Mouse (Mus musculus): ENCODE data around the gene Rps8. TPM values are rescaled to one million over a fixed set of nuclear protein-coding genes. Genes with fewer than 3 reads are reported as not detected.

Rps8 gene
- polyA plus RNA-seq, 1 experiment from 2014 or later, result 578 TPM

- H3K9ac ChIP-seq, result no peak overlapping the region
- peaks cover 16% of the 10 kb centered on the region for H3K36me3 ChIP-seq
- H3K4me2 ChIP-seq (replicated peaks), result no peak overlapping the region
- H3K9me3 ChIP-seq, result no peaks in the 10 kb centered on the region
- no peaks in the 10 kb centered on the region for H3K27me3 ChIP-seq (replicated peaks)
- no peak for ATAC-seq (ENCODE audit: low FRiP score, low read depth)
- WGBS, result 94% methylated on average over 13 of the region's 13 CpGs
- H3K4me3 ChIP-seq, result no peak overlapping the region
- H3K4me1 ChIP-seq, result no peaks in the 10 kb centered on the region
- H3K27ac ChIP-seq, result no peak overlapping the region
These were observed 10.8 kb downstream of the Rps8 start for GRCm38 (mm10) chr4:117145248-117145647.

- Histone ChIP-seq H3K9me3 (no peaks in the 10 kb centered on the region), H3K27me3 (replicated peaks) (no peaks in the 10 kb centered on the region), H3K27ac (no peak overlapping the region), H3K9ac (no peak overlapping the region), H3K4me1 (no peaks in the 10 kb centered on the region), H3K4me3 (no peak overlapping the region), H3K4me2 (replicated peaks) (no peak overlapping the region), H3K36me3 (no peaks in the 10 kb centered on the region)
- 62% methylated on average over 7 of the region's 7 CpGs for WGBS
- no peak for ATAC-seq (ENCODE audit: low FRiP score, low read depth)
These were observed 13.0 kb downstream of the Rps8 start for GRCm38 (mm10) chr4:117143023-117143422.

- ATAC-seq (ENCODE audit: low FRiP score, low read depth), result no peak
- H3K4me1 ChIP-seq, result no peaks in the 10 kb centered on the region
- H3K4me2 ChIP-seq (replicated peaks), result no peak overlapping the region
- H3K4me3 ChIP-seq, result no peak overlapping the region
- no peaks in the 10 kb centered on the region for H3K36me3 ChIP-seq
- H3K9ac ChIP-seq, result no peak overlapping the region
- no peaks in the 10 kb centered on the region for H3K9me3 ChIP-seq
- WGBS, result 43% methylated on average over 4 of the region's 4 CpGs
- no peak overlapping the region for H3K27ac ChIP-seq
- H3K27me3 ChIP-seq (replicated peaks), result no peaks in the 10 kb centered on the region
These were observed 15.4 kb downstream of the Rps8 start for GRCm38 (mm10) chr4:117140613-117141012.

- whole genome bisulfite sequencing, result 5% methylated on average over 2 of the region's 2 CpGs
- Histone ChIP-seq H3K27ac (no peak overlapping the region), H3K4me1 (0 out of 2 replicates have a peak, but pooled peaks cover 1% of the 10 kb centered on the region), H3K4me3 (no peak overlapping the region), H3K9ac (no peak overlapping the region), H3K36me3 (no peaks in the 10 kb centered on the region), H3K9me3 (no peaks in the 10 kb centered on the region), H3K4me2 (replicated peaks) (no peak overlapping the region), H3K27me3 (replicated peaks) (no peaks in the 10 kb centered on the region)
- no peak for ATAC-seq (ENCODE audit: low FRiP score, low read depth)
These were observed 16.8 kb downstream of the Rps8 start for GRCm38 (mm10) chr4:117139217-117139612.

GRCm38 (mm10) chr4:117138295-117139216 lies 17.5 kb downstream of the Rps8 start:
- H3K4me1 ChIP-seq, result 0 out of 2 replicates have a peak, but pooled peaks cover 2% of the 10 kb centered on the region
- H3K27ac ChIP-seq, result no peak overlapping the region
- WGBS, result 72% methylated on average over 17 of the region's 17 CpGs
- ATAC-seq (ENCODE audit: low FRiP score, low read depth), result no peak
- no peak overlapping the region for H3K9ac ChIP-seq
- no peaks in the 10 kb centered on the region for H3K27me3 ChIP-seq (replicated peaks)
- H3K9me3 ChIP-seq, result no peaks in the 10 kb centered on the region
- no peaks in the 10 kb centered on the region for H3K36me3 ChIP-seq
- no peak overlapping the region for H3K4me2 ChIP-seq (replicated peaks)
- no peak overlapping the region for H3K4me3 ChIP-seq

GRCm38 (mm10) chr4:117136034-117136433 lies 20.0 kb downstream of the Rps8 start:
- no peak overlapping the region for H3K4me3 ChIP-seq
- H3K9me3 ChIP-seq, result no peaks in the 10 kb centered on the region
- H3K36me3 ChIP-seq, result no peaks in the 10 kb centered on the region
- ATAC-seq (ENCODE audit: low FRiP score, low read depth), result no peak
- 0 out of 2 replicates have a peak, but pooled peaks cover 8% of the 10 kb centered on the region for H3K27me3 ChIP-seq (replicated peaks)
- peaks cover 18% of the 10 kb centered on the region for H3K4me1 ChIP-seq
- no peak overlapping the region for H3K4me2 ChIP-seq (replicated peaks)
- no peak overlapping the region for H3K9ac ChIP-seq
- 24% methylated on average over 8 of the region's 8 CpGs for WGBS
- H3K27ac ChIP-seq, result no peak overlapping the region

GRCm38 (mm10) chr4:117134601-117134995 lies 21.4 kb downstream of the Rps8 start:
- 41% methylated on average over 2 of the region's 2 CpGs for WGBS
- no peak for ATAC-seq (ENCODE audit: low FRiP score, low read depth)
- peaks cover 28% of the 10 kb centered on the region for H3K4me1 ChIP-seq

GRCm38 (mm10) chr4:117133817-117134600 lies 22.0 kb downstream of the Rps8 start, which contains the start of gene Plk3:
TSS of gene Plk3 (minus strand) at chr4:117133963.
- Histone ChIP-seq H3K27ac (peak within 1 kb of the TSS; percentile 57), H3K4me1 (peaks cover 28% of the 10 kb centered on the region), H3K4me2 (replicated peaks) (peak within 1 kb of the TSS; percentile 80), H3K4me3 (peak within 1 kb of the TSS; percentile 89), H3K27me3 (replicated peaks) (peaks cover 8% of the 10 kb centered on the region; the same call in 1 of the 2 replicates), H3K9ac (peak within 1 kb of the TSS; percentile 89), H3K36me3 (peaks cover 13% of the 10 kb centered on the region; the same call in 1 of the 2 replicates), H3K9me3 (no peaks in the 10 kb centered on the region)
- peak; percentile 80 for ATAC-seq (ENCODE audit: low FRiP score, low read depth)
- WGBS, result 2% methylated on average over 48 of the region's 48 CpGs

More at GRCm38 (mm10) chr4:117134601-117134995, 21.4 kb downstream of the Rps8 start:
- no peak overlapping the region for H3K4me3 ChIP-seq
- H3K9ac ChIP-seq, result no peak overlapping the region
- no peak overlapping the region for H3K27ac ChIP-seq
- H3K27me3 ChIP-seq (replicated peaks), result peaks cover 8% of the 10 kb centered on the region; the same call in 1 of the 2 replicates
- no peaks in the 10 kb centered on the region for H3K9me3 ChIP-seq
- H3K4me2 ChIP-seq (replicated peaks), result peak overlapping the region; percentile 80
- peaks cover 11% of the 10 kb centered on the region; the same call in 1 of the 2 replicates for H3K36me3 ChIP-seq

GRCm38 (mm10) chr4:117133366-117133796 lies 22.7 kb downstream of the Rps8 start:
- peak overlapping the region; percentile 89 for H3K9ac ChIP-seq
- peaks cover 28% of the 10 kb centered on the region for H3K4me1 ChIP-seq
- peak overlapping the region; percentile 89 for H3K4me3 ChIP-seq
- H3K36me3 ChIP-seq, result peaks cover 20% of the 10 kb centered on the region; the same call in 1 of the 2 replicates
- H3K9me3 ChIP-seq, result no peaks in the 10 kb centered on the region
- ATAC-seq (ENCODE audit: low FRiP score, low read depth), result peak; percentile 46
- under 1% methylated on average over 42 of the region's 42 CpGs for whole genome bisulfite sequencing
- peak overlapping the region; percentile 57 for H3K27ac ChIP-seq
- peak overlapping the region; percentile 80 for H3K4me2 ChIP-seq (replicated peaks)
- H3K27me3 ChIP-seq (replicated peaks), result peaks cover 8% of the 10 kb centered on the region; the same call in 1 of the 2 replicates

GRCm38 (mm10) chr4:117132794-117133143 lies 23.3 kb downstream of the Rps8 start:
- H3K4me1 ChIP-seq, result peaks cover 28% of the 10 kb centered on the region
- 7% methylated on average over 11 of the region's 11 CpGs for WGBS

GRCm38 (mm10) chr4:117131890-117132793 lies 23.9 kb downstream of the Rps8 start:
- Histone ChIP-seq H3K27ac (peak overlapping the region; percentile 46; the same call in 1 of the 2 replicates), H3K36me3 (peaks cover 31% of the 10 kb centered on the region), H3K27me3 (replicated peaks) (peaks cover 8% of the 10 kb centered on the region; the same call in 1 of the 2 replicates), H3K4me3 (peak overlapping the region; percentile 89), H3K9me3 (no peaks in the 10 kb centered on the region), H3K4me1 (peaks cover 28% of the 10 kb centered on the region), H3K9ac (peak overlapping the region; percentile 89), H3K4me2 (replicated peaks) (peak overlapping the region; percentile 80)
- WGBS, result 9% methylated on average over 7 of the region's 7 CpGs
- peak; percentile 52 for ATAC-seq (ENCODE audit: low FRiP score, low read depth)

More at GRCm38 (mm10) chr4:117132794-117133143, 23.3 kb downstream of the Rps8 start:
- Histone ChIP-seq H3K36me3 (peaks cover 25% of the 10 kb centered on the region; the same call in 1 of the 2 replicates), H3K4me2 (replicated peaks) (peak overlapping the region; percentile 80), H3K9ac (peak overlapping the region; percentile 89), H3K9me3 (no peaks in the 10 kb centered on the region), H3K4me3 (peak overlapping the region; percentile 89), H3K27ac (no peak overlapping the region), H3K27me3 (replicated peaks) (peaks cover 8% of the 10 kb centered on the region; the same call in 1 of the 2 replicates)
- no peak for ATAC-seq (ENCODE audit: low FRiP score, low read depth)
